Mouse (Mus musculus): ENCODE results near the gene Tfe3. TPM values are rescaled to one million over a fixed set of nuclear protein-coding genes. Genes with fewer than 3 reads are reported as not detected.

The Tfe3 gene
- polyA plus RNA-seq, 1 experiment from 2014 or later = 26.8 TPM

GRCm38 (mm10) chrX:7764657-7765280 lies 2.4 kb downstream of the Tfe3 start:
- H3K4me3 ChIP-seq = peak overlapping the region; percentile 71
- H3K27ac ChIP-seq = no peak overlapping the region
- DNase-seq (ENCODE audit: low spot score) = no peak
- 23% methylated on average over 9 of the region's 9 CpGs for WGBS
- H3K4me1 ChIP-seq = peaks cover 22% of the 10 kb centered on the region
- peaks cover 34% of the 10 kb centered on the region for H3K36me3 ChIP-seq
- no peaks in the 10 kb centered on the region for H3K9me3 ChIP-seq (replicated peaks)
- H3K27me3 ChIP-seq (ENCODE audit: low read depth, poor library complexity, severe bottlenecking) = no peaks in the 10 kb centered on the region

GRCm38 (mm10) chrX:7765281-7765670 lies 2.9 kb downstream of the Tfe3 start:
- H3K4me3 ChIP-seq = peak overlapping the region; percentile 71
- H3K36me3 ChIP-seq = peaks cover 39% of the 10 kb centered on the region
- WGBS = 25% methylated on average over 12 of the region's 13 CpGs
- H3K27ac ChIP-seq = no peak overlapping the region
- DNase-seq (ENCODE audit: low spot score) = no peak
- peaks cover 22% of the 10 kb centered on the region for H3K4me1 ChIP-seq
- H3K27me3 ChIP-seq (ENCODE audit: low read depth, poor library complexity, severe bottlenecking) = no peaks in the 10 kb centered on the region
- no peaks in the 10 kb centered on the region for H3K9me3 ChIP-seq (replicated peaks)

GRCm38 (mm10) chrX:7765764-7766163 lies 3.4 kb downstream of the Tfe3 start:
- WGBS = 10% methylated on average over 11 of the region's 11 CpGs
- Histone ChIP-seq H3K27me3 (ENCODE audit: low read depth, poor library complexity, severe bottlenecking) (no peaks in the 10 kb centered on the region), H3K9me3 (replicated peaks) (no peaks in the 10 kb centered on the region), H3K4me3 (peak overlapping the region; percentile 71), H3K36me3 (peaks cover 44% of the 10 kb centered on the region), H3K27ac (no peak overlapping the region), H3K4me1 (peaks cover 22% of the 10 kb centered on the region)
- peak; percentile 35 for DNase-seq (ENCODE audit: low spot score)

GRCm38 (mm10) chrX:7769302-7770017 lies 7.1 kb downstream of the Tfe3 start:
- Histone ChIP-seq H3K4me3 (no peak overlapping the region), H3K36me3 (peaks cover 77% of the 10 kb centered on the region), H3K4me1 (peaks cover 15% of the 10 kb centered on the region), H3K9me3 (replicated peaks) (no peaks in the 10 kb centered on the region), H3K27me3 (ENCODE audit: low read depth, poor library complexity, severe bottlenecking) (no peaks in the 10 kb centered on the region), H3K27ac (no peak overlapping the region)
- 94% methylated on average over 7 of the region's 7 CpGs for WGBS
- no peak for DNase-seq (ENCODE audit: low spot score)

- Histone ChIP-seq H3K9me3 (replicated peaks) (no peaks in the 10 kb centered on the region), H3K27me3 (ENCODE audit: low read depth, poor library complexity, severe bottlenecking) (no peaks in the 10 kb centered on the region), H3K27ac (no peak overlapping the region), H3K4me1 (no peaks in the 10 kb centered on the region), H3K4me3 (no peak overlapping the region), H3K36me3 (peaks cover 65% of the 10 kb centered on the region)
- 43% methylated on average over 2 of the region's 2 CpGs for WGBS
- no peak for DNase-seq (ENCODE audit: low spot score)
Measured at GRCm38 (mm10) chrX:7772766-7773165, 10.4 kb downstream of the Tfe3 start.

GRCm38 (mm10) chrX:7775501-7776205 lies 13.3 kb downstream of the Tfe3 start:
- 82% methylated on average over 9 of the region's 9 CpGs for WGBS
- no peaks in the 10 kb centered on the region for H3K9me3 ChIP-seq (replicated peaks)
- H3K36me3 ChIP-seq = peaks cover 37% of the 10 kb centered on the region
- no peak overlapping the region for H3K4me3 ChIP-seq
- DNase-seq (ENCODE audit: low spot score) = no peak
- H3K27ac ChIP-seq = no peak overlapping the region
- H3K4me1 ChIP-seq = no peaks in the 10 kb centered on the region
- no peaks in the 10 kb centered on the region for H3K27me3 ChIP-seq (ENCODE audit: low read depth, poor library complexity, severe bottlenecking)

- H3K4me1 ChIP-seq = no peaks in the 10 kb centered on the region
- DNase-seq (ENCODE audit: low spot score) = peak; percentile 62
- no peaks in the 10 kb centered on the region for H3K9me3 ChIP-seq (replicated peaks)
- 54% methylated on average over 8 of the region's 8 CpGs for WGBS
- no peaks in the 10 kb centered on the region for H3K27me3 ChIP-seq (ENCODE audit: low read depth, poor library complexity, severe bottlenecking)
- H3K4me3 ChIP-seq = no peak overlapping the region
- H3K36me3 ChIP-seq = peaks cover 28% of the 10 kb centered on the region
- no peak overlapping the region for H3K27ac ChIP-seq
Measured at GRCm38 (mm10) chrX:7776329-7777082, 14.1 kb downstream of the Tfe3 start.

- no peaks in the 10 kb centered on the region for H3K27me3 ChIP-seq (ENCODE audit: low read depth, poor library complexity, severe bottlenecking)
- H3K36me3 ChIP-seq = peaks cover 11% of the 10 kb centered on the region
- no peaks in the 10 kb centered on the region for H3K4me1 ChIP-seq
- no peak overlapping the region for H3K4me3 ChIP-seq
- H3K27ac ChIP-seq = no peak overlapping the region
- DNase-seq (ENCODE audit: low spot score) = no peak
- 69% methylated on average over 7 of the region's 7 CpGs for WGBS
- H3K9me3 ChIP-seq (replicated peaks) = no peaks in the 10 kb centered on the region; the same call in 1 of the 2 replicates
Measured at GRCm38 (mm10) chrX:7778450-7779244, 16.3 kb downstream of the Tfe3 start.

GRCm38 (mm10) chrX:7779294-7779693 lies 16.9 kb downstream of the Tfe3 start:
- Histone ChIP-seq H3K27me3 (ENCODE audit: low read depth, poor library complexity, severe bottlenecking) (no peaks in the 10 kb centered on the region), H3K9me3 (replicated peaks) (no peaks in the 10 kb centered on the region; the same call in 1 of the 2 replicates), H3K4me1 (no peaks in the 10 kb centered on the region), H3K4me3 (no peak overlapping the region), H3K36me3 (peaks cover 5% of the 10 kb centered on the region; the same call in 1 of the 2 replicates), H3K27ac (no peak overlapping the region)
- DNase-seq (ENCODE audit: low spot score) = no peak
- WGBS = 15% methylated on average over 3 of the region's 3 CpGs

- H3K36me3 ChIP-seq = no peaks in the 10 kb centered on the region
- H3K27ac ChIP-seq = no peak overlapping the region
- no peak for DNase-seq (ENCODE audit: low spot score)
- H3K4me1 ChIP-seq = no peaks in the 10 kb centered on the region
- 84% methylated on average over 4 of the region's 4 CpGs for WGBS
- no peaks in the 10 kb centered on the region for H3K27me3 ChIP-seq (ENCODE audit: low read depth, poor library complexity, severe bottlenecking)
- H3K4me3 ChIP-seq = no peak overlapping the region
- H3K9me3 ChIP-seq (replicated peaks) = no peaks in the 10 kb centered on the region; the same call in 1 of the 2 replicates
Measured at GRCm38 (mm10) chrX:7782603-7783092, 20.3 kb downstream of the Tfe3 start.

- Histone ChIP-seq H3K27me3 (ENCODE audit: low read depth, poor library complexity, severe bottlenecking) (no peaks in the 10 kb centered on the region), H3K4me1 (0 out of 2 replicates have a peak, but pooled peaks cover 5% of the 10 kb centered on the region), H3K4me3 (peak within 1 kb of the TSS; percentile 60), H3K27ac (peak within 1 kb of the TSS; percentile 75), H3K36me3 (no peaks in the 10 kb centered on the region), H3K9me3 (replicated peaks) (no peaks in the 10 kb centered on the region)
- DNase-seq (ENCODE audit: low spot score) = peak; percentile 62
- 7% methylated on average over 24 of the region's 24 CpGs for WGBS
Measured at GRCm38 (mm10) chrX:7789542-7790136, 27.3 kb downstream of the Tfe3 start, which contains the start of gene Gripap1. TSS of gene Gripap1 (plus strand) at chrX:7789765.

Measured in limb, embryonic 10.5 days (tissue).